Mouse (Mus musculus) MEL (cell line): ENCODE measurements around the gene Lrrc74a. TPM values are rescaled to one million over a fixed set of nuclear protein-coding genes. Genes with fewer than 3 reads are reported as not detected.

Source experiments
- DNase-seq: peaks from one replicate; pipeline ENCODE4 v3.0.0; 2011; ENCODE audit warnings: low read depth, low spot score
- H3K27ac ChIP-seq: 2 replicates; pipeline ENCODE4 v1.5.1; 2012; ENCODE audit warnings: low read depth, mild to moderate bottlenecking, control low read depth, low read length, moderate library complexity; ENCODE audit not compliant: control insufficient read depth
- H3K27me3 ChIP-seq, 2 experiments: fragments of 150-350 bp in 1 of 2; sonication (generic) in 1 of 2; 2 replicates each; pipeline ENCODE4 v1.6.1; 2012; ENCODE audit warnings: low read length in 2 of 2, mild to moderate bottlenecking in 2 of 2, improper control_type of control experiment in 1 of 2, moderate library complexity in 1 of 2; ENCODE audit not compliant: insufficient read depth in 2 of 2, control insufficient read depth in 1 of 2
- H3K36me3 ChIP-seq, 2 experiments: 2 replicates each; pipeline ENCODE4 v1.6.1; 2012 to 2014; ENCODE audit warnings: low read length in 2 of 2, improper control_type of control experiment in 1 of 2, inconsistent platforms in 1 of 2, mild to moderate bottlenecking in 1 of 2; ENCODE audit not compliant: insufficient read depth in 2 of 2, control insufficient read depth in 1 of 2
- H3K4me1 ChIP-seq, 2 experiments: fragments of 150-350 bp in 1 of 2; sonication (generic) in 1 of 2; 2 replicates each; pipeline ENCODE4 v1.6.1; 2012; ENCODE audit warnings: low read length in 2 of 2, improper control_type of control experiment in 1 of 2, mild to moderate bottlenecking in 1 of 2; ENCODE audit not compliant: insufficient read depth in 2 of 2, control insufficient read depth in 1 of 2
- H3K4me3 ChIP-seq, 2 experiments: fragments of 150-350 bp in 1 of 2; sonication (generic) in 1 of 2; 2 replicates each; pipeline ENCODE4 v1.5.1; 2012; ENCODE audit warnings: low read depth in 2 of 2, low read length in 2 of 2, mild to moderate bottlenecking in 2 of 2, moderate library complexity in 2 of 2, control low read depth in 1 of 2, improper control_type of control experiment in 1 of 2; ENCODE audit not compliant: control insufficient read depth in 1 of 2, insufficient read depth in 1 of 2
- H3K79me2 ChIP-seq: 2 replicates; pipeline ENCODE4 v1.6.1; 2012; ENCODE audit warnings: mild to moderate bottlenecking, low read length, moderate library complexity; ENCODE audit not compliant: control insufficient read depth, poor library complexity, insufficient read depth
- H3K9ac ChIP-seq: 2 replicates; pipeline ENCODE4 v1.6.1; 2012; ENCODE audit warnings: low read depth, mild to moderate bottlenecking, control low read depth, low read length, moderate library complexity; ENCODE audit not compliant: control insufficient read depth, poor library complexity, severe bottlenecking
- H3K9me3 ChIP-seq: fragments of 150-350 bp; sonication (generic); replicated peaks from 2 replicates; pipeline ENCODE4 v1.6.1; 2012; ENCODE audit warnings: mild to moderate bottlenecking, low read length, improper control_type of control experiment, moderate library complexity; ENCODE audit not compliant: insufficient read depth
- BHLHE40 ChIP-seq: IDR thresholded peaks from 2 replicates; pipeline ENCODE4 v1.6.1; 2012; ENCODE audit warnings: low read depth, mild to moderate bottlenecking, inconsistent platforms, low read length, improper control_type of control experiment, borderline replicate concordance
- CHD1 ChIP-seq: IDR thresholded peaks from 2 replicates; pipeline ENCODE4 v1.6.1; 2012; ENCODE audit warnings: low read depth, mild to moderate bottlenecking, inconsistent platforms, low read length, improper control_type of control experiment
- GABPA ChIP-seq: IDR thresholded peaks from 2 replicates; pipeline ENCODE4 v1.6.1; 2012; ENCODE audit warnings: low read depth, mild to moderate bottlenecking, inconsistent platforms, low read length, improper control_type of control experiment, moderate library complexity
- JUND ChIP-seq: IDR thresholded peaks from 2 replicates; pipeline ENCODE4 v1.6.1; 2011; ENCODE audit warnings: low read depth, mild to moderate bottlenecking, improper control_type of control experiment, low read length
- MAX ChIP-seq: IDR thresholded peaks from 2 replicates; pipeline ENCODE4 v1.6.1; 2011; ENCODE audit warnings: low read length, improper control_type of control experiment
- MYB ChIP-seq: IDR thresholded peaks from 2 replicates; pipeline ENCODE4 v1.6.1; 2011; ENCODE audit warnings: mild to moderate bottlenecking, low read depth, low read length, improper control_type of control experiment
- MYC ChIP-seq: IDR thresholded peaks from 2 replicates; pipeline ENCODE4 v1.6.1; 2011; ENCODE audit warnings: low read depth, mild to moderate bottlenecking, low read length, improper control_type of control experiment, moderate library complexity
- POLR2A ChIP-seq, 2 experiments: IDR thresholded peaks; 2 replicates each; pipeline ENCODE4 v1.6.1; 2011 to 2012; ENCODE audit warnings: low read length in 2 of 2, mild to moderate bottlenecking in 2 of 2, control low read depth in 1 of 2, improper control_type of control experiment in 1 of 2, low read depth in 1 of 2, moderate library complexity in 1 of 2; ENCODE audit not compliant: control insufficient read depth in 1 of 2, insufficient read depth in 1 of 2, poor library complexity in 1 of 2
- POLR2AphosphoS2 ChIP-seq: IDR thresholded peaks from 2 replicates; pipeline ENCODE4 v1.6.1; 2011; ENCODE audit warnings: low read length, improper control_type of control experiment
- RAD21 ChIP-seq: IDR thresholded peaks from 2 replicates; pipeline ENCODE4 v1.6.1; 2011; ENCODE audit warnings: mild to moderate bottlenecking, low read depth, low read length, improper control_type of control experiment
- SMC3 ChIP-seq: IDR thresholded peaks from 2 replicates; pipeline ENCODE4 v1.6.1; 2011; ENCODE audit warnings: low read depth, low read length, improper control_type of control experiment
- TCF12 ChIP-seq: IDR thresholded peaks from 2 replicates; pipeline ENCODE4 v1.6.1; 2014; ENCODE audit warnings: low read depth, mild to moderate bottlenecking, inconsistent platforms, low read length, improper control_type of control experiment, moderate library complexity
- UBTF ChIP-seq: IDR thresholded peaks from 2 replicates; pipeline ENCODE4 v1.6.1; 2012; ENCODE audit warnings: low read depth, mild to moderate bottlenecking, inconsistent platforms, low read length, improper control_type of control experiment, moderate library complexity, borderline replicate concordance; ENCODE audit not compliant: insufficient read depth
- USF1 ChIP-seq: IDR thresholded peaks from 2 replicates; pipeline ENCODE4 v1.6.1; 2014; ENCODE audit warnings: low read depth, mild to moderate bottlenecking, inconsistent platforms, low read length, improper control_type of control experiment, moderate library complexity
- USF2 ChIP-seq, 2 experiments: IDR thresholded peaks; 2 replicates each; pipeline ENCODE4 v1.6.1; 2011 to 2012; ENCODE audit warnings: improper control_type of control experiment in 2 of 2, low read length in 2 of 2, borderline replicate concordance in 1 of 2, inconsistent platforms in 1 of 2, low read depth in 1 of 2, mild to moderate bottlenecking in 1 of 2; ENCODE audit not compliant: insufficient read depth in 1 of 2
- ZMIZ1 ChIP-seq: IDR thresholded peaks from 2 replicates; pipeline ENCODE4 v1.6.1; 2012; ENCODE audit warnings: low read depth, mild to moderate bottlenecking, inconsistent platforms, low read length, improper control_type of control experiment, moderate library complexity
- polyA plus RNA-seq, 2 experiments: library from polyadenylated mRNA; stranded (reverse) in 1 of 2; unstranded in 1 of 2; fragments of >175 nt in 1 of 2; fragments of >200 nt in 1 of 2; gene quantifications; 2 replicates each; pipeline versions ENCODE4 v1.2.1 to v1.2.4; 2012; ENCODE audit warnings: low replicate concordance in 2 of 2, low read depth in 1 of 2; ENCODE audit not compliant: insufficient read length in 2 of 2, insufficient read depth in 1 of 2, missing spikeins in 1 of 2
- total RNA-seq: library from RNA; depleted of rRNA; stranded (reverse); fragments of 300-350 nt; gene quantifications from 2 replicates; pipeline ENCODE4 v1.2.3, GENCODE M21; 2012

Gene Lrrc74a
- total and polyA plus RNA-seq, 3 experiments = not detected

DNA sequence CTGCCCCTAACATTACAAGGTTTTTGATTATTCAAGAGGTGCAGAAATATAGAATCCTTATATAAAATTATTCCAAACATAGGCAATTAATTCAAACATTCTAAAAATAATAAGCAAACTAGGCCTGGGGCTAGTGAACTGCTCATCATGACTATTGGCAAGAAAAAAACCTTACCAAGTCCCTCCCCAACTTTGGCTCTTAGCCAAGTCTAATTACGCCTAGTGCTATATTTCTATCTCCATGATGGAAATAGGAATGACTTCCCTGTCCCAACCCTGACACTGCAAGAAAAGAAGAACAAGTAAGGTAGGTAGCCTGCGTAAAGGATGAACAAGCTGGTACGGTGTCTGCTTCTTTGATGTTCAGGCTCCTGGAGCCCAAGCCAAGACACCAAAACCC lies 31.5 kb upstream of the Lrrc74a start:
- Histone ChIP-seq H3K9me3 (no peaks in the 10 kb centered on the region), H3K4me1 (no peaks in the 10 kb centered on the region), H3K4me3 (no peak overlapping the region), H3K36me3 (no peaks in the 10 kb centered on the region), H3K9ac (no peak overlapping the region), H3K27ac (no peak overlapping the region), H3K79me2 (no peaks in the 10 kb centered on the region), H3K27me3 (no peaks in the 10 kb centered on the region; a peak in 1 of 4 replicates)
- DNase-seq = no peak
- TF ChIP-seq CHD1 = no peak
- TF ChIP-seq MYB = no peak
- no peak for TF ChIP-seq BHLHE40
- no peak for TF ChIP-seq MYC
- no peak for TF ChIP-seq GABPA
- TF ChIP-seq USF1 = no peak
- no peak for TF ChIP-seq SMC3
- no peak for TF ChIP-seq MAX
- TF ChIP-seq JUND = no peak
- no peak for TF ChIP-seq TCF12
- TF ChIP-seq RAD21 = no peak
- TF ChIP-seq USF2 (IDR thresholded peaks at IDR 0.05; ENCODE audit: borderline replicate concordance in 1 of 2, insufficient read depth in 1 of 2, low read depth in 1 of 2, low read length in 2 of 2) = no peak
- no peak for TF ChIP-seq ZMIZ1
- TF ChIP-seq UBTF = no peak

DNA sequence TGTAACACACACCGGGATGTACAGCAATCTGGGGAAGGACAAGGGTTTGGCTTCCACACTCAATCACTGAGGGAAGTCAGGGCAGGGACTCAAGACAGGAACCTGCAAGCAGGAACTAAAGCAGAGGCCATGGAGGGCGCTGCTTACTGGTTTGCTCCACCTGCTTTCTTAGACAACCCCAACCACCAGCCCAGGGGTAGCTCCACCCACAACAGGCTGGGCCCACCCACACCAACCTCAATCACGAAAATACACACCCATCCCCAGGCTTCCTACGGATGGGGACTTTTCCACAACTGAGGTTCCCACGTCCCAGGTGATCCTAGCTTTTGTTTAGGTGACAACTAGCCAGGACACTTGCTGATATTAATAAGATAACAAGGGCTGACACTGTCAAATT lies 28.3 kb upstream of the Lrrc74a start:
- H3K9me3 ChIP-seq = no peaks in the 10 kb centered on the region
- H3K27ac ChIP-seq = no peak overlapping the region
- no peaks in the 10 kb centered on the region for H3K4me1 ChIP-seq
- TF ChIP-seq USF2 (IDR thresholded peaks at IDR 0.05; ENCODE audit: borderline replicate concordance in 1 of 2, insufficient read depth in 1 of 2, low read depth in 1 of 2, low read length in 2 of 2) (no peak), CHD1 (no peak), POLR2AphosphoS2 (no peak), UBTF (no peak), POLR2A (IDR thresholded peaks at IDR 0.05; ENCODE audit: control insufficient read depth in 1 of 2, insufficient read depth in 1 of 2, low read depth in 1 of 2, low read length in 2 of 2, poor library complexity in 1 of 2) (no peak), TCF12 (no peak), ZMIZ1 (no peak)
- TF ChIP-seq, all 39 proteins: peak for 0
- no peaks in the 10 kb centered on the region for H3K36me3 ChIP-seq
- no peaks in the 10 kb centered on the region for H3K27me3 ChIP-seq
- DNase-seq = no peak
- no peak overlapping the region for H3K9ac ChIP-seq
- H3K4me3 ChIP-seq = no peak overlapping the region
- no peaks in the 10 kb centered on the region for H3K79me2 ChIP-seq
